Mouse (Mus musculus): ENCODE results near the gene Slc1a5. TPM values are rescaled to one million over a fixed set of nuclear protein-coding genes. Genes with fewer than 3 reads are reported as not detected.

The Slc1a5 gene
- total RNA-seq, 2 experiments from 2014 or later: 3.7 to 7.6 TPM

DNA sequence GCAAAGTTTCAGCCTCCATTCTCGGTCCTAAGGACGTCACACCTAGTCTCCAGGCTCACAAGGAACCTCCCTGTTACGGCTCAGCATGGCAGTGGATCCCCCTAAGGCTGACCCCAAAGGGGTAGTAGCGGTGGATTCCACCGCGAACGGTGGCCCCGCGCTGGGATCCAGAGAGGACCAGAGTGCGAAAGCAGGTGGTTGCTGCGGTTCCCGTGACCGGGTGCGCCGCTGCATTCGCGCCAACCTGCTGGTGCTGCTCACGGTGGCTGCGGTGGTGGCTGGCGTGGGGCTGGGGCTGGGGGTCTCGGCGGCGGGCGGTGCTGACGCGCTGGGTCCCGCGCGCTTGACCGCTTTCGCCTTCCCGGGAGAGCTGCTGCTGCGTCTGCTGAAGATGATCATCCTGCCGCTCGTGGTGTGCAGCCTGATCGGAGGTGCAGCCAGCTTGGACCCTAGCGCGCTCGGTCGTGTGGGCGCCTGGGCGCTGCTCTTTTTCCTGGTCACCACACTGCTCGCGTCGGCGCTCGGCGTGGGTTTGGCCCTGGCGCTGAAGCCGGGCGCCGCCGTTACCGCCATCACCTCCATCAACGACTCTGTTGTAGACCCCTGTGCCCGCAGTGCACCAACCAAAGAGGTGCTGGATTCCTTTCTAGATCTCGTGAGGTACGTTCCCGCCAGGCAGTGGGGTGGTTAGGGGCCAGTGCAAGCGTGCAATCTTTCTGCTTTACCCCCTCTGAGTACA lies 845 bp downstream of the Slc1a5 start:
- no peak for DNase-seq (ENCODE audit: low spot score in 2 of 2)
- intact Hi-C loops (cut with DNase I): no loop called here

DNA sequence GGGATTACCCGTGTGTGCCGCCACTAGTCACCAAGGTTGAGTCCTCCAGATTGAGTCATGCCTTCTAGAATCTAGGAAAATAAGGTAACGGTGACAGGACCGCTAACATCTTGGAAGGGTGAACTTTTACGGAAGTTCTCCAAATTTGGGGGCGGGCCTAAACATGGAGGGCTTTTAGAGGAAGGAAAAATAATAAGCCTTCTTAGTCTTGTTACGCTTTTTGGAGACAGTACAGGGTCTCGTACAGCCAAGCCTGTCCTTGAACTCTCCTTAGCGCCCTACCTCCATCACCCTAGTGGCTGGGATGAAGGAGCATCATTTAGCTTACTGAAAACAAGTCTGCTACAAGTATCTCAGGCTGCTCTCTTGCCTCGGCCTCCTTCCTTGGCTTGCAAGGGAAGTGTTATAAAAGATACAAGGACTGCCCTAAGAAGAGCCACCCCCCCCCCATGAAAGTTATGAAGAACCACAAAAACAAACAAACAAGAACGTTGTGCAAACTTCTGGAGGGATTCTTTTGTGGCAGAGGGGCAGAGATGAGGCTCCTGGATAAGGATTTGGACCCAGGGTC lies 1.5 kb downstream of the Slc1a5 start:
- intact Hi-C loops (cut with DNase I): no loop called here
- no peak for DNase-seq (ENCODE audit: low spot score in 2 of 2)

- DNase-seq (ENCODE audit: low spot score in 2 of 2): no peak
- intact Hi-C loops (cut with DNase I): no loop called here
These were observed 2.1 kb downstream of the Slc1a5 start for GRCm38 (mm10) chr7:16783224-16783688.

- intact Hi-C loops (cut with DNase I): no loop called here
- DNase-seq (ENCODE audit: low spot score in 2 of 2): no peak
These were observed 2.7 kb downstream of the Slc1a5 start for GRCm38 (mm10) chr7:16783758-16784415.

- DNase-seq (ENCODE audit: low spot score in 2 of 2): no peak
- intact Hi-C loops (cut with DNase I): no loop called here
These were observed 3.4 kb downstream of the Slc1a5 start for GRCm38 (mm10) chr7:16784498-16784976.

- intact Hi-C loops (cut with DNase I): no loop called here
- DNase-seq (ENCODE audit: low spot score in 2 of 2): no peak
These were observed 4.5 kb downstream of the Slc1a5 start for GRCm38 (mm10) chr7:16785541-16786083.

- intact Hi-C loops (cut with DNase I): no loop called here
- DNase-seq (ENCODE audit: low spot score in 2 of 2): no peak
These were observed 11.2 kb downstream of the Slc1a5 start for GRCm38 (mm10) chr7:16792316-16792715.

GRCm38 (mm10) chr7:16793010-16793725 lies 12.0 kb downstream of the Slc1a5 start:
- no peak for DNase-seq (ENCODE audit: low spot score in 2 of 2)
- intact Hi-C loops (cut with DNase I): no loop called here

DNA sequence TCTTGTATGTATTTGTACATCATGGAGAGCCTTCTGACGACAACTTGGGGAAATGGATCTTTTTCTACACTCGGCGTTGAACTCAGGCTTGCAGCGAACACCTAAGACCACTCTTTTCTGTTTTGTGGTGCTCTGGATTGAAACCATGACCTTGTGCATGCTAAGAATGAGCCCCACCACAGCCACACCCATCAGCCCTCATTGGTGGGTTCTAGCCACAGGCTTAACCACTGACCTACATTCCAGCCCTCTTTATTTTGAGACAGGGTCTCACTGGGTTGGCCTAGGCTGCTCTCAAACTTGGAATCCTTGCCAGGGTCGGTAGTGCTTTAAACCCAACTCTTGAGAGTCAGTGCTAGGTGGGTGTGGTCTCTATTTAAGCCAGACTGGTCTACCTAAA lies 13.7 kb downstream of the Slc1a5 start:
- no peak for DNase-seq (ENCODE audit: low spot score in 2 of 2)
- intact Hi-C loops (cut with DNase I): no loop called here

DNA sequence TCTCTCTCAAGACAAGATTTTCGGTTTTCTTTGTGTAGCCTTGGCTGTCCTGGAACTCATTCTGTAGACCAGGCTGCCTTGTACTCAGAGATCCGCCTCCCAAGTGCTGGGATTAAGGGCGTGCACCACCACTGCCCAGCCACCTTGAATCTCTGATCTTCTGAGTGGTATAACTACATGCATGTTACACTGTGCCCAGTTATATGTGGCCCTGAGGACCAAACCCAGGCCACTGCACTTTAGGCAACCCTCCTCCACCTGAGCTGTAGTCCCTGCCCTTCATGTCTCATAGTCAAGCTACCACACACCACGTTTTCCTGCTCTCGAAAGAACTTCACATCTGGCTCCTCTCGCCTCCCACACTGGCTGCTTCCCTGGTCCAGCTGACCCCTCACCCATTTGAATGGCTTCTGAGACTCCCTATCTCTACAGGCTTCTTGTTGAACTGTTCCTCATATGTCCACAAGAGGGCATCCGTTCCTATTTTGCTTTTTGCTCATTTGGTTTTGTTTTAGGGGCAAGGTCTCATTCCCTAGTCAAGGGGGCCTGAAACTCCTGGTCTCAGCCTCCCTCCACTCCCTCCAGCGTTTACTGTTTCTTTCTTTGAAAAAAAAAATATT lies 23.4 kb downstream of the Slc1a5 start:
- no peak for DNase-seq (ENCODE audit: low spot score in 2 of 2)
- intact Hi-C loops (cut with DNase I): loop anchor here (5.0 kb wide), 1 partner anchor 177 kb away; no protein-coding TSS in a partner anchor

DNA sequence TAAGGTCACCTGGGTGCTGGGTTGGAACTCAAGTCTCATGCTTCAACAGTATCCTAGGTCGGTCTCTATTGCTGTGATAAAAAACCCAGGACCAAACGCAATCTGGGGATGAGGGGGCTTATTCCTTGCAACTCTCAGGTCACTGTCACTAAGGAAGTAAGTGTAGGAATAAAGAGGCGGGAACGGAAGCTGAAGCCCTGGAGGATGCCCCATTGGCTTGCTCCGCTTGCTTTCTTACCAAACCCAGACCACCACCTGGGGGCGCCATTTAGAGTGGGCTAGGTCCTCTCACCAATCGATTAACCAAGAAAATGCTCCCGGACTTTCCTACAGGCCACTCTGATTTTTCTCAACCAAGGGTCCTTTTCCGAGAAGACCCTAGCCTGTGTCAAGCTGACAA lies 26.8 kb downstream of the Slc1a5 start:
- no peak for DNase-seq (ENCODE audit: low spot score in 2 of 2)
- intact Hi-C loops (cut with DNase I): loop anchor here (2.0 kb wide), 1 partner anchor 61 kb away; no protein-coding TSS in a partner anchor

- intact Hi-C loops (cut with DNase I): loop anchor here (2.0 kb wide), 1 partner anchor 62 kb away; no protein-coding TSS in a partner anchor
These were observed 27.5 kb downstream of the Slc1a5 start for GRCm38 (mm10) chr7:16808647-16809046.

DNA sequence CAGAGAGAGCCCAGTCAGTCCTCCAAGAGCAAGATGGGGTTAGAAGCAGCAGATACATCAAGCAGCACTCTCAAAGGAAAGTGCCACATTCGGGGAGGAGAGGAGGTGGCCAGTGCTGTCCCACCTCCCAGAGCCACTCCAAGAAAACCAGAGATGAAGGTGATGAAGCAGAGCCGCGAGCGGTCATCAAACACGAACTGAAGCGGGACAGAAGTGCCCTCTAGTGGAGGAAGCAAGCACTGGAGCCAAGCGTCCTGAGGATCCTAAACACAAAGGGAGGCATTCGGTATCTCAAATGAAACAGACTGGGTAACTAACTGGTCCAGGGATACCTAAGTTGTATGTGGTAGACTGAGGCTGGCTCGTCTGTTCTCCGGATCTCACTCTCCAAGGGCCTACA lies 28.6 kb downstream of the Slc1a5 start:
- intact Hi-C loops (cut with DNase I): loop anchor here (2.0 to 5.0 kb wide), 2 partner anchors 38 to 63 kb away; no protein-coding TSS in a partner anchor

More at GRCm38 (mm10) chr7:16808647-16809046, 27.5 kb downstream of the Slc1a5 start:
- DNase-seq (ENCODE audit: low spot score in 2 of 2): no peak

DNA sequence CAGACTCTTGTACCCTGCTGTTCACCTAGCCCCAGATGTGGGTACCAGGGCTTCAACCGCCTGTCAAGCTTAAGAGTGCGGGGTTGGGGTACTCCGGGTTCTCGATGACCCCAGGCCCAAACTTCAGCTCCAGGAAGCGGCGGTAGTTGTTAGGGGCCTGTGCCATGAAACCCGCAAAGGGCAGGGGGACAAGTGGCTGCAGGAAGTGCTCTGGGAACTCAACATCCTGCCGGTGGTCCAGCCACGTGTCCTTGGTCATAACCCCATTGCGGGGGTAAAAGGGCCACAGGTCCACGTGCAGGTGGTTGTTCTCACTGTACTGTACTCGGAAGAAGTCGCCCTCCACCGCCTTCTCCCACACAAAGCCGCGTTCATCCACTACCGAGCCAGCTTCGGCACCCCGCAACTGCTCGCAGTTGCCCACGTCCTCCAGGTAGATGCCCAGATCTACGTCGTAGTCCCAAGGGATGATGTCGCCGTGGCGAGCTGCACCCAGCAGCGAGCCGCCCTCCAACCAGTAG lies 29.3 kb downstream of the Slc1a5 start:
- intact Hi-C loops (cut with DNase I): loop anchor here (5.0 kb wide), 1 partner anchor 37 kb away; no protein-coding TSS in a partner anchor
- no peak for DNase-seq (ENCODE audit: low spot score in 2 of 2)

More for the DNA sequence above, 28.6 kb downstream of the Slc1a5 start:
- DNase-seq (ENCODE audit: low spot score in 2 of 2): peak; percentile 69 to 77

DNA sequence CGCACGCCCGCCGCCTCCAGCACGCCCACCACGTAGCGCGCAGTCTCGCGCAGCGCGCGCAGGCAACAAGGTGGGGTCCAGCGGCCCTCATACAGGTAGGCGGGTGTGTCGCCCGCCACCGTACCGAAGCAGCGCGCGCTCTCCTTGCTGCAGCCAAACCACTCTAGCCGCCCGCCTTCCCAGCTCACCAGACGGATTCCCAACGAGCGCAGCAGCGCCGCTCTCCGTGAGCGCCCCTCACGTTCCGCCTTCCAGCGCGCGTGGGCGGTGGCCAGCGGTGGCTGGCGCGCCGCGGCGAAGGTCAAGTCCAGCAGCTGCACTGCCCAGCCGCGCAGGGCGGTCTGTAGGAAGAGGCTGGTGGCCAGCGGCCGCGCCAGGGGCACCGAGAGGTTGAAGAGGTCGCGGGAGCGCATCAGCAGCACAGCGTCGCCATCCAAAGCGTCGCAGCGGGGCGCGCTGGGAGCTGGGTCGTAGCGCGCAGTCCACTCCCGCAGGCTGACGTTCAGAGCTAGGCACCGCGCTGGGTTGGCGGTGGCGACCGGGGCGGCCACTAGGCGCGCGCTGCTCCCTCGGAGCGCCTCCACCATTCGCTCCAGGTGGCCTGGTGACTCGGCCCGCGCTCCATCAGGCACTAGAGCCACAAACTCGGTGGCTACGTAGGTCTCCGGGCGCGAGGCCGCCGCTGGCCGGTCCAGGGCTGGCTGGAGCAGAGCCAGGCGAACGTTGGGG lies 29.9 kb downstream of the Slc1a5 start:
- DNase-seq (ENCODE audit: low spot score in 2 of 2): peak; percentile 69 to 77
- intact Hi-C loops (cut with DNase I): loop anchor here (5.0 kb wide), 1 partner anchor 36 kb away; no protein-coding TSS in a partner anchor

GRCm38 (mm10) chr7:16811649-16812070 lies 30.5 kb downstream of the Slc1a5 start:
- intact Hi-C loops (cut with DNase I): loop anchor here (5.0 kb wide), 1 partner anchor 36 kb away; no protein-coding TSS in a partner anchor
- no peak for DNase-seq (ENCODE audit: low spot score in 2 of 2)

DNA sequence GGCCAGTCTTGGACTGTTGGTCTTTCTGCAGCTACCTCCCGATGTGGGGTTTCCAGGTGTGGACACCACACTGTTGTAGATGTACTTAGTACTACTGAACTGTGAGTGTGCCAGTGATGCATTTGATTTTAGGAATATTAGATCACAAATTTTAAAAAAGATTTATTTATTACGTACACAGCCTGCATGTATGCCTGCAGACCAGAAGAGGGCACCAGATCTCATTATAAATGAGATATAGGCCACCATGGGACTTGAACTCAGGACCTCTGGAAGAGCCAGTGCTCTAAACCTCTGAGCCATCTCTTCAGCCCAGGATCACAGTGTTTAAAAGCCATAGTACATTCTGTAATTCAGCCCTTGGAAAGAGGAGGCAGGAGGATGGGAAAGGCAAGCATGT lies 31.4 kb downstream of the Slc1a5 start:
- DNase-seq (ENCODE audit: low spot score in 2 of 2): no peak
- intact Hi-C loops (cut with DNase I): loop anchor here (5.0 kb wide), 1 partner anchor 35 kb away; no protein-coding TSS in a partner anchor

Data from left cerebral cortex, postnatal 36 days (tissue).